ENCODE assay signal across 7 mouse cellular contexts in genomic region chr5:24597221-24597728, GRCm38 (mm10). TPM values are rescaled to one million over a fixed set of nuclear protein-coding genes. Genes with fewer than 3 reads are reported as not detected.
DNase-seq lines count a peak whose midpoint lies in the region.

No protein-coding gene starts in this region.

- intact Hi-C loops in heart, postnatal 36 days (cut with DNase I), result loop anchor here (2.0 kb wide), 2 partner anchors 56 to 66 kb away; partner anchors contain the start of gene Asb10

- peak; percentile 94 for DNase-seq in NIH3T3 (ENCODE audit: low read depth)
- peak; percentile 81 for DNase-seq in c-Kit-positive CD71-negative TER-119-negative erythroid progenitor cells, embryonic 14.5 days (ENCODE audit: low read depth)
- DNase-seq in fibroblast of lung, adult 2 months (ENCODE audit: low read depth), result peak; percentile 80
- peak; percentile 80 to 81 for DNase-seq in heart, postnatal 36 days
- peak; percentile 85 to 89 for DNase-seq in kidney, postnatal 4 days
- peak; percentile 92 for DNase-seq in lung, postnatal 36 days
- peak; percentile 82 for DNase-seq in right cerebral cortex, adult 18-20 months

RNA-seq across cellular contexts. Expression of gene Chpf2, which starts 10.7 kb away (rescaled TPM):
- total RNA-seq in heart, postnatal 36 days (2021), result 10 to 100 TPM; 10.8 to 11.6 TPM

RNA-seq across cellular contexts. Expression of gene Abcf2, which starts 20.0 kb away (rescaled TPM):
- 10 to 100 TPM; 55.3 to 56.0 TPM for total RNA-seq in heart, postnatal 36 days (2021)

RNA-seq across cellular contexts. Expression of gene Smarcd3, which starts 26.9 kb away (rescaled TPM):
- total RNA-seq in heart, postnatal 36 days (2021), result 10 to 100 TPM; 63.2 to 64.5 TPM

RNA-seq across cellular contexts. Expression of gene 4931409K22Rik, which starts 40.7 kb away (rescaled TPM):
- total RNA-seq in heart, postnatal 36 days (2021), result not detected

RNA-seq across cellular contexts. Expression of gene Asb10, which starts 56.5 kb away (rescaled TPM):
- total RNA-seq in heart, postnatal 36 days (2021), result 10 to 100 TPM; 73.0 to 82.3 TPM

Comparison
In these comparisons a context has a peak if more than half of its experiments do, and no peak if none do; other contexts are left out.
1. Peak in every context shown above with its lines: DNase-seq.